Mouse (Mus musculus): ENCODE measurements around the gene Xylt1.

The Xylt1 gene

GRCm38 (mm10) chr7:117435091-117435490 is 54.3 kb downstream of the Xylt1 start:
- no peak for DNase-seq (ENCODE audit: low spot score in 2 of 2)

DNA sequence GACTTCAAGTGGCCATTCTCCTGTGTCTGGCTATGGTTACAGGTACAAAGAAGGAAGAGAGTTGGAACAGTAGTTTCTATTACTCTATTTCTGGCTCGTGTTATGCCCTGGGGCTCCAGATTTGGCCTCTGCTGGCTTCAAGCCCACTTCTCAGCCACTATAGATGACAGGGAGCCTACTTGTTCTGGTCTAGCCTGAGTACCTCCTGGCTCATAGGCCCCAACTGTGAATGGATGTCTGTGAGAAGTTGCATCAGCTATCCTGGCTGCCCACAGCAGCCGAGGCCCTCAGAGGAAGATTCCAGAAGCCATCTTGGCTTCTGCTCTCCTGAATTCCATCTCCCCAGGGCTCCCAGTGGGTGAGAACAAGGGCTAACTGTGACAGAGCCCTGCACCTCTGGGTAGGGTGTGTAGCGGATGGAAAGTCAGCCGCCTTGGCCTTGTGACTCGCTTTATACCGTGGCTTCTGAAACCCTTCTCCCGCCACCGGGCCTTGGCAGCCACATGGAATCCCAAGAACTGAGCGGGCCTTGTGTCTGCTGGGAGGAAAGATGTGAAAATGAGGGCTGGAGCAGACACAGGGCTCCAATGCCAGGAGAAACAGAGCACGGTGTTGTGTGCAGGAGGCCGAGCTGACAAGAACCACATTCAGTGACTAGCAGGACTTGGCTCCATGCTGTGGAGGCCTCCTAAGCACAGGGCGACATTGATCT is 55.1 kb downstream of the Xylt1 start:
- DNase-seq (ENCODE audit: low spot score in 2 of 2) = no peak

- no peak for DNase-seq (ENCODE audit: low spot score in 2 of 2)
These were observed 56.1 kb downstream of the Xylt1 start for GRCm38 (mm10) chr7:117436892-117437291.

DNA sequence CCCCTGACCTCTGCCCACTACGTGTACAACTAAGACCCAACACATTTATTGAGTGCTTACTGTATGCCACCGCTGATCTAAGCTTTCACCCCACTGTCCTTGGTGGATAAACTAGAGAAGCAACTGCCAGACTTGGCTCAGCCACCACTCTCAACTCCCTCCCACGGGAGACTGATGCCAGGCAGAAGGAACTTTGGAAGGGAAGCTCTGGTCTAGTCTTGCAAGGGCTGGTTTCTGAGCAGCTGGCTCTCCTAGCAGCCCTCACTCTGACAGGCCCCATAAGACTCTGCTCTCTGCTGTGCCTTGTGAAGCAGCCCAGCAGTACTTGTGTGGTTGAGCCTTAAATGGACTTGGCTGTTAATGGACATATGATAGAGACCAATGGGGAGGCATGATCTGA is 60.2 kb downstream of the Xylt1 start:
- DNase-seq (ENCODE audit: low spot score in 2 of 2) = no peak

DNA sequence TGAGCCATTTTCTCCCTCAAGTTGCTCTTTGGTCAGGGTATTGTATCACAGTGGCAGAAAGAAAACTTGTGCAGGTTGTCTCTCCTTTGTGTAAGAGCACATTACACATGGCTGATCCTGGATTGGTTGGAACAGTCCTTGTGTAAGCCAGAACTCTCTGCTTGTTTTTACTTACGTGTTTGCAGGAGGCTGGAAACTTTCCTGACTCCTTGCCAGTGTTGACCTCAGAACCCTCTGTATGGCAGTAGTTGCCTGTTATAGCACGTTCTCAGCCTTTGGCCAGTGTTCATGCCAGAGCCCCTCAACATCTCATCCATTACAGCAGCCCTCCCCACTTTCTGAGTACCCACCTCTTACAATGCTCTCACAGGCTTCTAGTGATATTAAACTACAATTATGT is 61.9 kb downstream of the Xylt1 start:
- no peak for DNase-seq (ENCODE audit: low spot score in 2 of 2)

DNA sequence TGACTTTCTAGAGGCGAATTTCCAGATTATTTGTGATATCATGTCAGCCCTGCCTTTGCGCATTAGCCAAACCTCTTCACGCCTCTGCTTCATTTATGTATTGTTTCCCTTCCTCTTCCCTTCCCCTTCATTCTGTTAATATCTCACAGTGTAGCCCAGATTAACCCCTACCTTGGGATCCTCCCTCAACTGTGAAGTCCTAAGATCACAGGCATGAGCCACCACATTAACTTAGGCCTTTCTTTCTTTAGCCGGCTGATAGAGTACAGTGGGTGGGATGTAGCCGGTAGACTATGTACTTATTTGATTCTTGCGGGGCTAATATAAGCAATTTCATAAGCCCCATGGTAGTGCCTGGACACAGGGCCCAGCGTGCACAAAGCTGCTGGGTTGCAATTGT is 62.4 kb downstream of the Xylt1 start:
- no peak for DNase-seq (ENCODE audit: low spot score in 2 of 2)

- no peak for DNase-seq (ENCODE audit: low spot score in 2 of 2)
These were observed 64.7 kb downstream of the Xylt1 start for GRCm38 (mm10) chr7:117445471-117445870.

DNA sequence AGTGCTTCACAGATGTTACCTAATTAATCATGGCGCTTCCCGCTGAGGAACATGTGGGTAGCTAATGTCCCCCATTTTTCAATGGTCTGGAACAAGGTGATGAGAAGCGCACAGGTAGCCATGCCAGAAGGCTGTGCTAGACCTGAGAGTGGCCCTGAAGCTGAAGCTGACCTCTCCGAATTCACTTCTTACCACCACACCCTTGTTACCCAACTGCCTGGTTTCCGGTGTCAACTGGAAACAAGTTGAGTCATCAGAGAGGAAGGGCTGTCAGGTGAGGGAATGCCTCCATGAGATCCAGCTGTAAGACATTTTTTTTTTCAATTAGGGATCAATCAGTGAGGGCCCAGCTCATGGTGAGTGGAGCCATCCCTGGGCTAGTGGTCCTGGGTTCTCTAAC is 68.8 kb downstream of the Xylt1 start:
- no peak for DNase-seq (ENCODE audit: low spot score in 2 of 2)

DNA sequence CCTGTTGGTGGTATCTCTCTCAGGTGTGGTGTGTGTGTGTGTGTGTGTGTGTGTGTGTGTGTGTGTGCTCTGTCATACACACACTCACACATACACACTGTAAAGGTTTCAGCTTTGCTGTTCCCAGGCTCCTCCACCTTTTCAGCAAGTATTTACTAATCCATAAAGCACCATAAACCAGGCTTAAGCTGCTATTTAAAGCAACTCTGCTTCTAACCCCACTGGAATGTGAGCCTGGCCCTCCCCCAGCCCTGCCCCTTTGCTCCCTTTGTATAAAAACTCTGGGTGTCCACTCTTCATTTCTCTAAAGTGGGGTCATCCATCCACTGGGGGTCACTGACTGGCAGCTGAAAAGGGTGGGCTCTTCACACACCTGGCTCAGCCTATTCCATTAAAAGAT is 70.4 kb downstream of the Xylt1 start:
- no peak for DNase-seq (ENCODE audit: low spot score in 2 of 2)

- no peak for DNase-seq (ENCODE audit: low spot score in 2 of 2)
These were observed 71.5 kb downstream of the Xylt1 start for GRCm38 (mm10) chr7:117452269-117452668.

DNA sequence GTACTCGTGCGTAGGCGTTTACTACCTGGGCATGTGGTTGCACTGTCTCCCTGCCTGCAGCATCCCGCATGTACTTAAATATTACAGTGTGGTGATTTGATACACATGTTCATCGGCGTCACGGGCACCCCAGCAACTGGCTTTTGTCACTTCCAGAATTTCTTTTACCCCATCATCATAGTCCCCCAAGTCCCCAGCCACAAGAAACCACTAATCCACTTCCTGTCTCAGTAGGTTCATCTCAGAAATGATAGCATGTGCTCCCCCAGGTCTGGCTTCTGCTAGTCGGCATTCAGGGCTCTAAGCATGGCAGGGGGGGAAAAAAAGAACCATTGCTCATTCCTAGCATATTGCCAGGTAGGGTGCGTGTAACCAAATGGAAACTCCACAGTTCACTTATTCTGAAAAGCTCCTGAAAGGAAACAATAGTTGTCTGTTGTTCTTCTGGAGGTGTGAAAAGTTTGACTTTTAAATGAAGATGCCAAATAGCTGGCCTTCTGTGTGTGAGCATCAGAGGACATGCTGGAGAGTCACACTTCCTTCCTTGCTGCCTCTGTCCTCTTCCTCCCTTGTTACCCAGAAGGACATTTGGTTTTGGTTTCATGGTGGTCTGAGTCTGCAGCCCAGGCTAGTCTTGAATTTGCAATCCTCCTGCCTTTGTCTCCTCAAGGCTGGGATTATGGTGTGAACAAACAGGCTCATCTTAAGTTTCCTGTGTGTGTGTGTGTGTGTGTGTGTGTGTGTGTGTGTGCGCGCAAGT is 74.2 kb downstream of the Xylt1 start:
- no peak for DNase-seq (ENCODE audit: low spot score in 2 of 2)

GRCm38 (mm10) chr7:117462196-117462935 is 81.6 kb downstream of the Xylt1 start:
- DNase-seq (ENCODE audit: low spot score in 2 of 2) = no peak

- DNase-seq (ENCODE audit: low spot score in 2 of 2) = no peak
These were observed 84.2 kb downstream of the Xylt1 start for GRCm38 (mm10) chr7:117464956-117465355.

DNA sequence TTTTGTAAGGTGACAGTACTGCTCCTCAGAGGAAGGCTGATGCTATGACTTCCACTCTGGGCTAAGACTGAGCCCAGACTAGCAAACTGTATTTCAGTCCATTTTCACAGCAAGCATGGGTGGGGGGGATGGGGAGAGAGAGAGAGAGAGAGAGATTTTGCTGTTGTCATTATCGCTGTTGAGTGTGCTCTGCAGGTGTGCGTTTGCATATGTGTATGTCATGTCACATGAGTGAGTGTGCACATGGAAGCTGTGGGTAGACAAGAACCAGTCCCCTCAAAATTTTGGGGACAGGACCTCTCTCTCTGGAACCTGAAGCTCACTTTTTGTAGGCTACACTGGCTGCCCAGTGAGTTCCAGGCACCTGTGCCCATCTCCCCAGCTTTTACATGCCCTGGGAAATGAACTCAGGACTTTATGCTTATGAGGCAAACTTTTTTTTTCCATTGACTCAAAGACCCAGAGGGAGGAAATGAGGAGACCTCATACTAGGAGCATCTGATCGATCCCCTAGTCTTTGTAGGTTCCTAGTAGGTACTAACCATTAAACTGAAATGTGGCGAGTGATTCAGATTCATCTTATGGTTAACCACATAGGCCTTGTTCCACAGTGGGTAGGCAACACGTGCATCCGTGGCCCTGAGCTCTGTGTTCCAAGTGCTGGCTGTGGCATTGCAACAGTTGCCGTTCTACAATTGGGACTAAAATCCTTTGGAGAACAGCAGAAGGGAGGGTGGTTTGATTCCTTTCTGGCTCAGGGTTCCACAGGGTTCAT is 85.4 kb downstream of the Xylt1 start:
- no peak for DNase-seq (ENCODE audit: low spot score in 2 of 2)

DNA sequence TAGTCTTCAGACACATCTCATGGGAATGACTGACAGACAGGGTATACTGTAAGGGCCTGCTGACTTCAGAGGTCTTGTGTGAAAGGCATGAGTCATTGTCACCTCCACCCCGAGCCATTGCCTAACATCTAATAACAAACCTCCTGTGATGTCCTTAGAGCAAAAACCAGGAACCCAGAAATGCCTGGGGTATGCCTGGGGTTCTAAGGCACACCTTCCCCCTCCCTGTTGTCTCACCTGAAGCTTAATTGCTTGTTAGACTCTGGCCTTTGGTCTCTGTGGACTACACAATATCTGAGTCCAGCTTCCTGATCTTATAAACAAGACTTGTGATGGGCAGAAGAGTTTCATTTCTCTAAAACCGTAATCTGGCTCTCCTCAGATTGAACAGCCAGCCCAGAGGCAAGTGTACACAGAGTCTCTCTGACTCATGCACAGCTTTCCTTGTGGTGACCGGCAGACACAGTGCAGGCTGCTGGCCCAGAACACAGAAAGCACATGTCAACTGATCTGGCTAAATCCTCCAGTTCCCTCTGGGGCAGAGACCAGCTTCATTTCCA is 89.5 kb downstream of the Xylt1 start:
- DNase-seq (ENCODE audit: low spot score in 2 of 2) = no peak

DNA sequence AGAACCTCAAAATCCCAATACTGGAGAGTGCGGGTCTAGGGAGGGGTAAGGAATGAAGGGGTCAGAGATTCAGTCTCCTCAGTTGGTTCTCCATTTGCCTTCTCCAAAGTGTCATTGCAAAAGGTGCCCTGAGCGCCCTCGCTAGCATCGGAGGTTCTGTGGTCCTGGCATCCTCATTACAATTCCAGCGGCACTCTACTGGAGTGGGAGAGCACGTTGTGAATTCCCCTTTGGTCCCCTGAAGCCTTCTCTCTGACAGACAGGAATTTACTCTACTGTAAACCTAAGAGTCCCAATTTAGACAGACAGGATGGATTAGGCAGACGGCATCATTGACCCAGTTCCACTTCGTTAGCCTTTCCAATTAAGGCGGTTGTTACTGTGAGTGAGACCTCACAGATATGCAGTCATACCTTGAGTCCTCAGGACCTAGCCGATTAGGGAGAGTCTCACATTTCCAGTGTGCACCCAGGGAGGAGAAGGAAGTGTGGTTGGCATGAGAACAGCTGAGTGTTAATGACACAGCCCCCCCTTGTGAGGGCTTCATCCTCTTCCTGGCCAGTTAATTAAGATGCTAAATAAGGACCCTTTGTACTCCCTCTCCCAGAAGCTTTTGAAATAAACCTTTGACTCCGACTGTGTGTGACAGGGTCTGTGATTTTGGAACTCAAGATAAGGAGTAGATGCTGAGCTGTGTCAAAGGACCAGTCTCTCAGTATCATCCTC is 91.4 kb downstream of the Xylt1 start:
- DNase-seq (ENCODE audit: low spot score in 2 of 2) = no peak

DNA sequence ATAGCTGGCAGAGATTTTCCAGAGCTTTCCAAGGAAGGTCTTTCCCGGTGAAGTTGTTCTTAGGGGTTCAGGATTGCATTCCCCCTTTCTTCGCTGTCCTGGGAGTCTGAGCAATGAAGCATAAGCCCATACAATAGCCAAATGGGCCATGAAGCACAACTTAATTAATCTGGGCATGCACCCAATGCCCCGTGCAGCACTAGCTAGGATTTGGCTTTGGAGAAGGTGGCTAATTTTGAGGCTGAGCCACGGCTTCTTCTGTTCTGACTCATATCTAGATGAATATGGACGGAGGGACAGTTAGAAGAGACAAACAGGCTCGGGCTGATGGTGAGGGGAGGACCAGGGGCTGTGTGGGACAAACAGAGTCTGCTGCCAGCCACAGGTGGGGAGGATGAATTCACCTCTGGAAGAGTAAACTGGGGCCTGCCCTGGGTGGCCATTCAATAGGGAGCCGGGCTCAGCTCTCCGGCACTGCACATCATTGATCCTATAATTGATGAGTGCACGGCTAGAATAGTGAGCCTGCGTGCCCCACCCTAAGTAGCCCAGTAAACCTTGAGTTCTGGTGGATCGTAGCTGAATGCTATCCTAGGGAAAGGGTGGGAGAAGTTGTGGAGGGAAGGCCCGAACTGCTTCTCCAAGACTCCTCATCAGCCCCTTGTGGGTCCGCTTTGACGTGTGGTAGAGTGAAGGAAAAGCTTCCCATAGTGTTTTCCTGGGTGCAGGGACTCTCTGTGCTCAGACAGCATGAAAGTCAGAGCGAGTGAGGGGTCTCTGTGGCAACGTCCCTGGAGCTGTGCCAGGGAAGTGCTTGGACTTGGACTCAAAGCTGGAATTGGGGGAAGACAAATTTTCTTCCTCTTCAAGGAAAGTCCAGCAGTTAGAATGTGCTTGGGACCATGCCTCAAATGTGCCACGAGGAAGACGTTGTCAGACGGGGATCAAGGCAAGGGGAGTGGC is 92.3 kb downstream of the Xylt1 start:
- DNase-seq (ENCODE audit: low spot score in 2 of 2) = no peak

DNA sequence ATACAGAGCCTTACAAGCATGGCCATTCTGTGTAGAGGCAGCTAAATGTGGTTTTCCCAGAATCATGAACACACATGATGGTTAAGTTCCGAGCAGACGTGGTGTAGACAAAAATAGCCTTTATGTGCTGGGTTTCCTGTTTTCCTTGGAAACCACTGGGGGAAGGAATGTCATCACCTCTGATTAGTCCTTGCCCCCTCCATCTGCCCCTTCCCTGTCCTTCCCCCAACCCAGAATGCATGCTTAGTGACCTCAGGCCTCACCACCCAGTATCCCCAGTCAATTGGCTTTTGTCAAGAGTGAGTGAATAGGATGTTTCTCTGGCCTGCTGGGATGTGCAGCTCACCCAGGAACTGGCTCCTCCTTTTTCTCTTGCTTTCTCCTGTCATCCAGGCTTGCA is 93.5 kb downstream of the Xylt1 start:
- no peak for DNase-seq (ENCODE audit: low spot score in 2 of 2)

DNA sequence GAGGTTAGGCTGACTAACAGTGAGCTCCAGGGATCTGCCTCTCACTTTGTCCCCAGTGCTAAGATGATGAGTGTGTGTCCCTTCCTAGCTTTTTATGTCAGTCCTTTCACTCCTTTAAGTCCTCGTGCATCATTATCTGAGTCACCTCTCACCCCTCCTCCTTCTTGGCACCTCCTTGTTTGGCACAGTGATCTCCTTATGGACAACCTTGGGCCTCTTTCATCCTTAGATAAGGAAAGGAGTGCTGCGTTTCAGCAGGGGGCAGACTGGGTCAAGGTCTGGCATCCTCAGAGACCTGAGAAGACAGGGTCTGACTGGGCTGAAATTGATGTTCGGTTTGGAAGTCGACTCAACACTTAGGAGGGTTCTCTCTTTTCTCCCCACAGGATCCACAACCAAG is 94.3 kb downstream of the Xylt1 start:
- DNase-seq (ENCODE audit: low spot score in 2 of 2) = no peak

- DNase-seq (ENCODE audit: low spot score in 2 of 2) = no peak
These were observed 98.2 kb downstream of the Xylt1 start for GRCm38 (mm10) chr7:117478937-117479336.

All from spleen, postnatal 4 days (tissue).